Mouse (Mus musculus): ENCODE results near the gene Slc8a2.

DNA sequence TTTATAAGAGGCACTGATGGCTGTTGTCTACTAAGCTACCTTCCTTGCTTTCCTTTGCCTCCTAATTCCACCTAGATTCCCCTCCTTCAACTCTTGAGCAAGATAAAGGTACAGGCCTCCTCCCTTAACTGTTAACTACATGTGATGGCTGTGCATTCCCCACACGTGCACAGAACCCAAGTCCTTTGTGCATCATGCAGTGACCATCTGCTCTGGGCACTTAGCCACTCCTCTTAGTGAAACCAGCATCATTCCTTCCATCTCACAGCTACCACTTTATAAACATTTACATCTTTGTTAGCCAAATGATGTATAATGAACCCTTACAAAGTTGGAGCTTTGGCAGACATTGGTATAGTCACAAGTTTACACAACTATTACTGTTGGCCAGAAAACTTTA, 49.7 kb upstream of the Slc8a2 start:
- TF ChIP-seq CTCF (IDR thresholded peaks at IDR 0.05; ENCODE audit: low read depth, low read length) (no peak), POLR2A (IDR thresholded peaks at IDR 0.05; ENCODE audit: borderline replicate concordance, low read depth, low read length) (no peak)
